Mouse (Mus musculus) adrenal gland, postnatal 25 days (tissue): ENCODE measurements around the gene C330021F23Rik. TPM values are rescaled to one million over a fixed set of nuclear protein-coding genes. Genes with fewer than 3 reads are reported as not detected.
"Not testable (repeated sequence)": the region's sequence is repeated elsewhere in the genome, so short reads cannot be mapped to it uniquely, and the experiment has no call there.

Source experiments
- DNase-seq: peaks from one replicate; pipeline ENCODE4 v3.0.0; 2021; ENCODE audit warnings: mixed read lengths
- long read RNA-seq: library from polyadenylated mRNA; stranded (forward); transcript quantifications from one replicate; pipeline ENCODE4 v2.0.0, GENCODE M21; 2021
- total RNA-seq: library from RNA; stranded (reverse); gene quantifications from 2 replicates; pipeline ENCODE4 v1.2.3, GENCODE M21; 2021

Gene C330021F23Rik
- not detected in 2 replicates for total RNA-seq
- long read RNA-seq, partial matches to known transcripts, result 0 of 1 reads
- long read RNA-seq, other reads (novel, unspliced or antisense), result 1 of 1 reads

DNA sequence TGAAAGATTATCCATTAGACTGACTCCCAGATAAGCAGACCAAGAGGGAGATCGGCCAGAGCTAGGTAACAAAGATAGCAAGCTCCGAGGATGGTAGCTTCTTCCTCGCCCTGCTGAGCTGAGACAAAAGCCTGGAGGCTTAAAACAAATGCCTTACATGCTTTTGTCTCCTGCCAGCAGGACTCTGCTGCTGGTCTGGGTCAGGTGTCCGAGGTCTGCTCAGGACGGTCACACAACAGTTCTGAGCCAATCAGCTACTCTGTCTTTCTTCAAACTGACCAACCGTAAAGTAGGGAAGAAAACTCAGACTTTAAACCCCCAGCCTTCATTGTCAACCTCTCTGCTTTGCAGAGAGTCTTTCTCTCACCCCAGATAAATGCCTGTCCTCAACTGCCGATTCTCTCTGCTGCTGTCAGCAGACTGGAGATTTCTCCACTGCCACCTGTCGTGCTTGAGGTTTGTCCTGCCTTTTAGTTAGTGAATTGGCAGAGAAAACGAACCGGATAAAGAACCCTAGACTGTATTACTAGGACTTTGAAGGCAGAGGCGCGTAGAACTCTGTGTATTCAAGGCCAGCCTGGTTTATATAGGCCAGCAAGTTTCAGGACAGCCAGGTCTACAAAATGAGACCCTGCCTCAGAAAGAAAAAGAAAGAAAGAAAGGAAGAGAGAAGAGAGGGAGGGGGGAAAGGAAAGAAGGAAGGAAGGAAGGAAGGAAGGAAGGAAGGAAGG, at the start of gene C330021F23Rik:
C330021F23Rik (plus strand) TSS at position 350 of the 731 bp plus-strand sequence.
- no peak for DNase-seq

DNA sequence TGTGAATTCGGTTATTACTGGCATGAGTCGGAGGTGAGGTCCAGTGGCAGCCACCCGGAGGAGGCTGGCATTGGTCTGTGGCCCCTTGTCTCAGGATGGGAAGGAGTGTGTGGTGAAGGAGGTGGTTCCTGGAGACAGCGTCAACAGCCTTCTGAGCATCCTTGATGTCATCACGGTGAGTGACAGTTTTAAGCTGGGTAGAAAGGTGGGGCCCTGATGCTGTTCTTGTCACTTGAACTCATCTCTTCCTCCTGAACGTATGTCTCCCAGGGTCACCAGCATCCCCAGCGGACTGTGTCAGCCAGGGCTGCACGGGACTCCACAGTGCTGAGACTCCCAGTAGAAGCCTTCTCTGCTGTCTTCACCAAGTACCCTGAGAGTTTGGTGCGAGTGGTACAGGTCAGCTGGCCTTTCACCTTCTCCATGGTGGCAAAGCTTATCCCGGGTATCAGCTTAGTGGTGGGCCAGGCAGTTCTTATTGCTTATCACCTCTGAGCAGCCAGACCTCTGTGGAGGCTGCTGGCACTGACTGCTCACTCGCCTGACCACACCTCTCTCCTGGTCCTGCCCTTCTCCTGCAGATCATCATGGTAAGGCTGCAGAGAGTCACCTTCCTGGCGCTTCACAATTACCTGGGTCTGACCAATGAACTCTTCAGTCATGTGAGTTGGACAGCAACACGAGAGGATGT, 45.6 kb upstream of the C330021F23Rik start:
- no peak for DNase-seq

DNA sequence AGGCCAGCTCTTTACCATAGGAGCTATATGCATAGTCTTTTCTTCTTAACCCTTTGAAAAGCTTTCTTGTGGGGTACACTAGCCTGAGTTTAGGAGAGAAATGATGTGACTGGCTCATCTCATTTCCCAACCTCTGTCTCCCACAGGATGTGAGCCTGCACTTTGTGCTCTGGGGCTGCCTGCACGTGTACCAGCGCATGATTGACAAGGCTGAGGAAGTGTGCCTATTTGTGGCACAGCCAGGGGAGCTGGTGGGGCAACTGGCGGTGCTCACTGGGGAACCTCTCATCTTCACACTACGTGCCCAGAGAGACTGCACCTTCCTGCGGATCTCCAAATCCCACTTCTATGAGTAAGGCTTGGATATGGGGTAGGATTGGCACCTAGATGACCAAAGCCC, 37.0 kb upstream of the C330021F23Rik start:
- no peak for DNase-seq

DNA sequence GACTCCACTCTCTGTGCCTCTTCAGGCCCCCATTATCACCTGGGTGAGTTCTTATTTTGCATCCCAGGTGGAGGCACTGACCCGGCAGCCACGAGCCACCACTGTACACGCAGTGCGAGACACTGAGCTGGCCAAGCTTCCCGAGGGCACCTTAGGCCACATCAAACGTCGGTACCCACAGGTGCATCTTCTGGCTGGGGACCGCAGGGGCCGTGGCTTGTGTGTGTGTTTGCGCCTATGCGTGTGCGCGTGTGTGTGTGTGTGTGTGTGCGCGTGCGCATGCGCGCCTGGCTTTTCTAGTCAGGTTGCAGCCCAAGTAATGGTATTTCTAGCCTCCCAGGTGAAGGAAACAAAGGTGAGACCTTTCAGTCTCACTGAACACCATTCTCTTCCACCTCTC, 35.9 kb upstream of the C330021F23Rik start:
- DNase-seq, result no peak

DNA sequence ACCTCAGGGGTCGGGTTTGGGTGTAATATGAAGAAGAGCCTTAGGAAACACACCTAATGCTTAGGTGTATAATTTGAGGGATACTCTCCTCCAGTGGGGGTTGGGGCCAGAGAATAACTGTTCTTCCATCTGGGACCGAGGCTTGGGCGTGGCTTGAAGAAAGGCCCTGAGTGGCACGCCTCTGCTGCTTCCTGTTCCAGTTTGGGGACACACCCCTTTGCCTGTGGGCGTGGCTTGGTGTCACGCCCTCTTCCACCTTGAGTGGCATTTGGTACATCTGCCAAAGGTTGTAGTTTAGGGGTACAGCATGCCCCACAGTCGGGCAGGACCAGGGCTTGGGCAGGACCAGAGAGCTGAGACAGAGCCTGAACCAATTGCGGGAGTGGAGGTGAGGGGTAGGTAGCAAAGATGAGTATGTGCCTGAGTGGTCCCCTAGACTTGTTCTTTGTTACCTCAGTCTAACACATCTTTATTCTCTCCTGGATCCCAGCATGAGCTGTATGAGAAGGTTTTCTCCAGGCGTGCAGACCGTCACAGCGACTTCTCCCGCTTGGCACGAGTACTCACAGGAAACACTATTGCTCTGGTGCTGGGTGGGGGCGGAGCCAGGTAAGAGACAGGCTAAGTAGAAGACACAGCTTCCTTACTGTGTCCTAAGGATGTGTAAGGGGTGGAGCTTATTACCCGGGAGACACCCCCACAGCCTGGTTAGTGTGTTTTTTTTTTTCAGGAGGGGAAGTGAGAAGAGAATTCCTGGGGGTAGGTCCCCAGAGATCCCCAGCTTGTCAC, 31.5 kb upstream of the C330021F23Rik start:
- DNase-seq, result no peak

DNA sequence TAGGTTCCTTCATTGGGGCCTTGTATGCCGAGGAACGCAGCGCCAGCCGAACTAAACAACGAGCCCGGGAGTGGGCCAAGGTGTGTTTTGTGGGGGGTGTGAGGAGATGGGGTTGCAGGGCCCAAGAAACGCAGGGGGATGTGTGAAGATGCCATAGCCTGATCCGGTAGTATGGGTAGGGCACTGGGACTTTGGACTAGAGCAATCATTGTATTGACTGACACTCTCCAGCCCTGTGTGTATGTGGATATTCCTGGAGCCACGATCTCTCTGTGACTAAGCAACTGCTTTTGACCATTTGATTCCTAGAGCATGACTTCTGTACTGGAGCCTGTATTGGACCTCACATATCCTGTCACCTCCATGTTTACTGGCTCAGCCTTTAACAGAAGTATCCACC, 30.9 kb upstream of the C330021F23Rik start:
- no peak for DNase-seq

DNA sequence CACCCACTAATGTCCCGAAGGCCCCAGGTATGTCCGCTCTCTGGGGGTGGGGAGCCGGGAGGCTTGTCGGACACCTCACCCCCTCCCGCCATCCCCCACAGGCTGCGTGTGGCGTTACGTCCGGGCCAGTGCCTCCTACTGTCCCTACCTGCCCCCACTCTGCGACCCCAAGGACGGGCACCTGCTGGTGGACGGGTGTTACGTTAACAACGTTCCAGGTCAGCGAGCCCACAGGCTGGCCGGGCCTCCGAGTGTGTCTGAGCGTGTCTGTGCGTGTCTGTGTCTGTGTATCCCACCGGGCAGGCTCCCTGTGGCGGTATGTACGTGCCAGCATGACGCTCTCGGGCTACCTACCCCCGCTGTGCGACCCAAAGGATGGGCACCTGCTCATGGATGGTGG, 30.1 kb upstream of the C330021F23Rik start:
- no peak for DNase-seq

DNA sequence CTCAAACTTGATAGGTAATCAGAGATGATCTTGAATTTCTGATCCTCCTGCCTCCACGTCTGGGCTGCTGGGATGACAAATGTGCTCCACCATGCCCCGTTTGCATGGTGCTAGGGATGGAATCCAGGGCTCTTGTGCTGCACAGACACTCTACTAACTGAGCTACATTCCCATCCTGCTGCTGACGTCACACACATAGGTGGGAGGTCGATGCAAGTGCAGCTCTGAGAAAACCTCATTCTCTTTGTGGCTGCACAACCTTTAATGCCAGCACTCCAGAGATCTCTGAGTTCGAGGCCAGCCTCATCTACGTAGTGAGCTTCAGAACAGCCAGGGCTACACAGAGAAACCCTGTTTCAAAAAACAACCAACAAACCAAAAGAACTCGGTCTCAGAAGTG, 28.6 kb upstream of the C330021F23Rik start:
- DNase-seq, result no peak

DNA sequence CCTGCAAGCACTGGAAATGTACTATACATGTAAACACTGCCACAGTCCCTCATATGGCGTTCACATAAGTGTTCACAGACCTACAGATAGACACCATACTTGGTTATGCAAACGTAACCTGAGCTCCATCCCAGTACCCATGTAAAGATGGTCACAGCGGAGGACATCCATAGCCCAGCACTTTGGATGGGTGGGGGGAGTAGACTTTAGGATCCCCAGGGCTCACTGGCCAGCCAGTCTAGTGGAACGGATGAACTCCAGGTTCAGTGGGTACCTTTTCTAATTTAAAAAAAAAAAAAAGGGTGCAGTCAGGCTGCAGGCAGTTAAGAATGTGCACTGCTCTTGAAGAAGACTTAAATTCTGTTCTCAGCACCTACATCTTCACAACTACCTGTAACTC, 27.7 kb upstream of the C330021F23Rik start:
- no peak for DNase-seq

DNA sequence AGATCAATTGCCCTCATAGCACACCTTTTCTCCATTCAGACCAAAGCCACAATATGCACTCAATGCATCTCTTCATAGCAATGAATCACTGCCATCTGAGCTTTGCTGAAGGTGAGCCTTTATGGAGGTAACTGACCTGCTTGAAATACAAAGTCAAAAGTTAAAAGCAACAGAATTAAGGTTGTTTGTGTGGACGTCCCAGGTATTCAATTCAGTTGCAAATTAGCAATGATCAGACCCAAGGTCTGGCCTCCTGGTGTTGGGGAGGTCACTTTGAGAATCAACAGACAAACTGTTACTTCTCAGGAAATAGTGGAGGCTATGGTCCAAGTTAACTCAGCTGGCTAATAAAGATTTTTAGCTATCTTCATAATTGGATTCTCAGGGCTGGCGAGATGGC, 21.3 kb upstream of the C330021F23Rik start:
- DNase-seq, result no peak

DNA sequence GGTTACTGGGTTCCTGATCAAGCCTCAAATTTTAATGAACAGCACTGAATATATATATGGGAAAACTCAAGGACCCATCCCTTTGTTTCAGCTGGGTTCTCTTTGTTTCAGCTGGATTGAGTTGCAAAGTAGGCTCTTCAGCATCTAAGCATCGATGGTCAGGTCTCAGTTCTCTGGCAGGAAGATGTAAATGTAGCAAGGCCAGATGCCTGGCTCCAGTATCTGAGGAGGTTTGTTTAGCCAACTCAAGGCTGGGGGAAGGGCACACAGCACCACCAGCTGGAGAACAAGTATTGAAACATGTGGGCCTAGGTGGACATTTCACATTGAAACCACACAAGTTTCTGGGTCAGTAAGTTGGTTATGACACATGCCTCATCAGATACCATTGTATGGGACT, 15.6 kb upstream of the C330021F23Rik start:
- DNase-seq, result no peak

DNA sequence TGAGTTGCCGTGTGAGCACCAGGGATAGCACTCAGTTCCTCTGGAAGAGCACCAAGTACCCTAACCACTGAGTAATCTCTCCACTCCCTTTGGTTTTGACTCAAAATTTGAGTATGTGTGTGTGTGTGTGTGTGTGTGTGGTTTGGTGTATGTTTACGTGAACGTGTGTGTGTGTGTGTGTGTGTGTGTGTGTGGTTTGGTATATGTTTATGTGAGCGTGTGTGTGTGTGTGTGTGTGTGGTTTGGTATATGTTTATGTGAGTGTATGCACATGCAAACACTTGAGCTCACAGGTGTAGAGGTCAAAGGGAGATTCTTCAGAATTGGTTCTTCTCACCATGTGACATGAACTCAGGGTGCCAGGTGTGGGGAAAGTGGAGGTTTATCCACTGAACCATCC, 11.7 kb upstream of the C330021F23Rik start:
- no peak for DNase-seq

DNA sequence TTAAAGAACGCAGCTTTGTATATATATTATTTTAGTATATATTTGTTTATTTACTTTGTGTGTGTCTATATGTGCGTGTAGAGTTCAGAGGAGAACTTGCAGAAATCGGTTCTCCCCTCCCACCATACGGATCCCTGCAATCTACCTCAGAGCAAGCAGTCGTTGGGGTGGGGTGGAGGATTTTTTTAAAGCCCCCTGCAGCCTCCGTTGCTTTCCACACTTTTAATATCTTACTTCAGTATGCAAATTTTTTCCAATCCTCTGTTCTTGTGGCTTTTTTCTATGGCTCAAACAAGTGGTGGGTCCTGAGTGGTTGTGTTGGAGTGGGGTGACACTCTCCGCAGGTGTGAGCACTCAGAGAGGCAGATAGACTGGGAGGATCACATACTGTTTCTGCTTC, 588 bp downstream of the C330021F23Rik start:
- DNase-seq, result no peak

DNA sequence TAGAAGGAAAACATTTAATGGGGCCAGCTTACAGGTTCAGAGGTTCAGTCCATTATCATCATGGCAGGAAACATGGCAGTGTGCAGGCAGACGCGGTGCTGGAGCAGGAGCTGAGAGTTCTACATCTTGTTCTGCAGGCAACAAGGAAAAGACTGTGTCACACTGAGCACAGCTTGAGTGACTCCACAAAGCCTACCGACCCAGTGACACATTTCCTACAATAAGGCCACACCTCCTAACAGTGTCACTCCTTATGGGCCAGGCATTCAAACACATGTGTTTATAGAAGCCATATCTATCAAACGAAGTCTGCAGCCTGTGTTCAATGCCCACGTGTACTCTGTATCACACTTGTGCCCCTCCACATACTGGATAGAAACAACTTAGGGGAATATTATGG, 2.0 kb downstream of the C330021F23Rik start:
- DNase-seq, result no peak

DNA sequence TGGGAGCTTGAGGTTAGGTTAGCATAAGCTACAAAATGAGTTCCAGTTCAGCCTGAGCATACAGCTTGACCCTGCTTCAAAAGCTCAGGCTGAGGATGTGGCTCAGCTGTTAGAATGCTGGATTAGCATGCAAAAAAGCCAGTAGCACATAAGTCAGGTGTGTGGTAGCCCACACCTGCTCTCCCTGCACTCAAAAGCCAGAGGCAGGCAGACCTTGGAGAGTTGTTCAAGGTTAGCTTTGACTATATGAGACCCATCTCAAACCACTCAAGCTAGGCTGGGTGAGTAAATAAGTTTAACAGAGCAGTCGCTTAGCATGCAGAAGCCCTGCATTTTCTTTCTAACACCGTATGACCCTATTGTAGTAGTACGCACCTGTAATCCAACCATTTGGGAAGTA, 6.8 kb downstream of the C330021F23Rik start:
- DNase-seq, result no peak

DNA sequence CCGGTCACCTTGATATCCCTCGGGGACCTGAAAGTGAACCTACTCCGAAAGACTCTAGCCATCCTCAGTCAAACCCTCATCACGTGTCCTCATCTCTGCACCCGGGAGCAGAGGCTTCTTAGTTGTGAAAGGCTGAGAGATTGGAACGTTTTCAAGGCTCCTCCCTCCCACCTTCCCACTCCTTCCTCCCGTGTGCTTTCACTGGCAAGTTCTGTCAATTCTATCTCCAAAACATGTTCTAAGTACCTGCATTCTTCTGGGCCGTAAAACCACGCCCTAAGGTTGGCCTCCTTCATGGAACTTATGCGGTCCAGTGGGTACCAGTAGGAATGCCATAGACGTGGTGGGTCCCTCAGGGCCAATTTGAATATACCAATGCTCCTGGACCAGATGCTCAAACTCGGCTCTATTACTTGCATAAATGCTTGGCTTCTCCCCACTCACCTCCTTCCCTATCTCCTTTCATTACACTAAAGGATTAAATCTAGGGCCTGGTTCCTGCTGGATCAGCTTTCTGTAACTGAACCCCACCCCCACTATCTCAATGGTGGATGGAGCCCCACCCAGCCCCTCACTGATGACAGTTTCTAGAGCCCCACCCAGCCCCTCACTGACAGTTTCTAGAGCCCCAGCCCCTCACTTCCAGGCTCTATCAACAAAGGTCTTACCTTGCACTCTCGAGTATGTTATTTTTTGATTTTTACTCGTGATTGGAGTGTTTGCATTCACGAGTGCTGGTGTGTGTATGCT, 8.6 kb downstream of the C330021F23Rik start:
- no peak for DNase-seq

DNA sequence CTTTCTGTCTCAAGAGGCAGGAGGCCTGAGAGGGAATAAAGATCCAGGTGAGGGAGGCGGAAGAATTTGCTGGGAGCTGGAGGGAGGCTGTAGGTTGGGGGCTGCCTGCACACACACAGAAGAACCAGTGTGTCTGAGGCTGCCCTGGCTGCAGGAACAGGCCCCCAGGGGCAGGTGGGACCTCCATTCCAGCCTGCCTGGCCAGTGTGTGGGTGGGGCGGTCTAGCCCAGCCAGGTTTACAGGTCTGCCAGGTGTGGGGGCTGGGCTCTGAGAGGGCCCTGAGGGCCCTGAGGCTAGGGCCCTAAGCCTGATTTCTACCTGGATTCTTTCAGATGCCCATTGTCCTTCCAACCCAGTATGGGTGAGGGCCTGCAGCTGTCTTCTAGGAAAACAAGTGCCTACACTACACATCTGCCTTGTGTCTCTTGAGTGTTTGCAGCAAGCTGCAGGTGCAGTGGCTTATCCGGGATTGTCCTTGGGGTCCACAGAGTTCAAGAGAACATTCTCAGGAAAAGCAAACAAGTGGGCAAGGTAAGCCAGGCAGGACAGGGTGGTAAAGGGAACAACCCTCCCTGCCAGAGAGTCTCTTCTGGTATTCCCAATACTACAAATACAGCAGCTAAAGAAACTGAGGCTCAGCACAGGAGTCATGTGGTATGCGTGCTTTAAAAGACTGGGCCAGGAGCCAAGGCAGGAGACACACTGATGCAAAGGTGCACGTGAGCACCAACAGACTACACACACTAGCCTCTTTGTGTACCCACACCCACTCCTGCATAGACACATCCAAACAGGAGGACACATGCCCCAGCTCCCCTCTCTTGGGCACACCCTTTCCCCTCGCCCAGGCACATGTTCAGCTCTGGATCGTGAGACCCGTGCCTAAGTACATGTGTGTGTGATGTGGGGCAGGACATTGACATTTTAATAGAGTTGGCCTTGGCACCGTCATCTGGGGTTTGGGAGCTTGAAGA, 11.9 kb downstream of the C330021F23Rik start:
- DNase-seq, result no peak

DNA sequence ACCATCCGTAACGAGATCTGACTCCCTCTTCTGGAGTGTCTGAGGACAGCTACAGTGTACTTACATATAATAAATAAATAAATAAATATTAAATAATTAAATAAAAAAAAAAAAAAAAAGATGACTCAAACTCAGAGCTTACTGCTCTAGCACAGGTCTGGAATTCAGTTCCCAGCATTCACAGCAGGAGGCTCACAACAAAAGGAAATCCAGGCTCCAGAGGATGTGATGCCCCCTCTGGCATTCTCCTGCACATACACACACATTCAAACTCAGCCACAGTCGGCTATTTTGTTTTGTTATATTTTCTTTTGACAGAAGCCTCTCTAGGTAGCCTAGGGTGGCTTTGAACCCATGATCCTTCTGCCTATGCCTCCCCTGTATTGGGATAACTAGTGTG, 14.2 kb downstream of the C330021F23Rik start:
- DNase-seq, result not testable (repeated sequence)

DNA sequence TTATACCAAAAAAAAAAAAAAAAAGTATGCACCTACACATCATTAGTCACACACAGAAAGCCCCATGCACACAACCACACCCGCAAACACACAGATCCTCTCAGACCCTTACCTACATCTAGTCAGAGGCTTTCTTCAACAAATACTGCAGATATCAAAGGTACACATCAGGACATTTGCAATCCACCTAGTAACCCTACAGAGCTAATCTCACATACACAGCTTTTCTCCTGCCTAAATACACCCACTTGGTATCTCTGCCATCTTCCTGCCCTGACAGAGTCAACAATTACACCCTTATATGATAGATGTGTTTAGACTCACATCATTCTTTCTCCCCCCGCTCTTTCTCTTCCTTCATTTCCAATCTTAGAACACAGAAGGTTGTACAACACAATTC, 18.7 kb downstream of the C330021F23Rik start:
- no peak for DNase-seq

DNA sequence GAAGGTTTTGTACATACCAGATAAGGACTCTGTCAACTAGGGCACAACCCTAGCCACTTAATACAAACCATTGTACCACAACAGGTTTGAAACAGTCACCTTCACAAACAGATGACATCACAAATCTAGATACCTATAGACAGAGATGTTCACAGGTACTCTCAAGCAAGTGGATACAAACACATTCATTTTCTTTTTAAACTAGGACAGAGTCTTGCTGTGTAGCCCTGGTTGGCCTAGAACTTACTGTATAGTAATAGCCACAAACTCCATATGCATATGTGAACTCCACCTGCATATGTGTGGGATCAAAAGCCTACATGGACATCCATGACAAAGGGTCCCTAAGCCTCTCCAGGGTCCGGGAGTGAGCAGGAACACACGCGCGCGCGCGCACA, 19.2 kb downstream of the C330021F23Rik start, which contains the start of gene Camsap3:
Camsap3 (plus strand) TSS at position 301 of the 398 bp plus-strand sequence.
- DNase-seq, result no peak
